Mouse (Mus musculus) heart, embryonic 14.5 days (tissue): ENCODE measurements around the gene Atp4b. TPM values are rescaled to one million over a fixed set of nuclear protein-coding genes. Genes with fewer than 3 reads are reported as not detected.

Source experiments
- ATAC-seq: fragments of 200-750 bp; cut with Nextera tagmentation; 2 replicates; pipeline ENCODE4 v1.8.0; 2017; ENCODE audit warnings: low read depth, moderate TSS enrichment; ENCODE audit not compliant: insufficient number of reproducible peaks, insufficient read depth, low FRiP score
- H3K27ac ChIP-seq, 2 experiments: fragments of 200-500 bp in 1 of 2; fragments of 300-500 bp in 1 of 2; sonication (generic) in 1 of 2; replicated peaks in 1 of 2; 2 replicates each; pipeline ENCODE4 v1.5.1; 2012 to 2014; ENCODE audit warnings: low read depth in 2 of 2, low read length in 2 of 2, control low read depth in 1 of 2, mild to moderate bottlenecking in 1 of 2, mixed read lengths in 1 of 2; ENCODE audit not compliant: control insufficient read depth in 1 of 2, insufficient read depth in 1 of 2
- H3K27me3 ChIP-seq: fragments of 300-500 bp; sonication (generic); 2 replicates; pipeline ENCODE4 v1.6.1; 2014; ENCODE audit warnings: mild to moderate bottlenecking, low read length, control low read depth; ENCODE audit not compliant: control insufficient read depth, insufficient read depth
- H3K36me3 ChIP-seq: fragments of 300-500 bp; sonication (generic); 2 replicates; pipeline ENCODE4 v1.6.1; 2014; ENCODE audit warnings: mild to moderate bottlenecking, control low read depth, low read length, mixed read lengths; ENCODE audit not compliant: control insufficient read depth, insufficient read depth
- H3K4me1 ChIP-seq, 2 experiments: fragments of 200-500 bp in 1 of 2; fragments of 300-500 bp in 1 of 2; sonication (generic) in 1 of 2; 2 replicates each; pipeline ENCODE4 v1.6.1; 2012 to 2014; ENCODE audit warnings: low read length in 2 of 2, control low read depth in 1 of 2, mixed read lengths in 1 of 2; ENCODE audit not compliant: control insufficient read depth in 2 of 2, insufficient read depth in 2 of 2
- H3K4me2 ChIP-seq: fragments of 300-500 bp; sonication (generic); 2 replicates; pipeline ENCODE4 v1.6.1; 2014; ENCODE audit warnings: mild to moderate bottlenecking, low read length
- H3K4me3 ChIP-seq, 2 experiments: fragments of 200-500 bp in 1 of 2; fragments of 300-500 bp in 1 of 2; sonication (generic) in 1 of 2; 2 replicates each; pipeline ENCODE4 v1.5.1; 2012 to 2014; ENCODE audit warnings: low read length in 2 of 2, mild to moderate bottlenecking in 2 of 2, control low read depth in 1 of 2, low read depth in 1 of 2, moderate library complexity in 1 of 2; ENCODE audit not compliant: control insufficient read depth in 1 of 2, insufficient read depth in 1 of 2
- H3K9ac ChIP-seq: fragments of 300-500 bp; sonication (generic); 2 replicates; pipeline ENCODE4 v1.6.1; 2014; ENCODE audit warnings: mild to moderate bottlenecking, low read length
- H3K9me3 ChIP-seq: fragments of 300-500 bp; sonication (generic); 2 replicates; pipeline ENCODE4 v1.6.1; 2016; ENCODE audit warnings: low read length, control low read depth; ENCODE audit not compliant: control insufficient read depth
- WGBS: fragments of 180-500 bp; shearing (Covaris S2); extraction: QIAGEN DNeasy Blood & Tissue Kit; methylation state at CpG from one replicate; pipeline ENCODE4 v1.1.7; 2014; 5-methylcytosine and 5-hydroxymethylcytosine counted together
- polyA plus RNA-seq: library from polyadenylated mRNA; unstranded; fragments of >200 nt; fragmentation: Nextera tagmentation; extraction: Ambion mirVana; gene quantifications from 2 replicates; pipeline ENCODE4 v1.2.1, GENCODE M21; 2014

The Atp4b gene
- polyA plus RNA-seq, 1 experiment from 2014 or later = not detected

GRCm38 (mm10) chr8:13411597-13411996, 15.0 kb upstream of the Atp4b start:
- no peak for ATAC-seq
- H3K36me3 ChIP-seq = no peaks in the 10 kb centered on the region
- H3K9me3 ChIP-seq = no peaks in the 10 kb centered on the region
- H3K9ac ChIP-seq = no peak overlapping the region
- WGBS = 28% methylated on average over 6 of the region's 6 CpGs
- no peak overlapping the region for H3K27ac ChIP-seq
- no peaks in the 10 kb centered on the region; the same call in 1 of the 2 replicates for H3K27me3 ChIP-seq
- no peak overlapping the region for H3K4me2 ChIP-seq
- H3K4me3 ChIP-seq = no peak overlapping the region
- no peaks in the 10 kb centered on the region for H3K4me1 ChIP-seq

DNA sequence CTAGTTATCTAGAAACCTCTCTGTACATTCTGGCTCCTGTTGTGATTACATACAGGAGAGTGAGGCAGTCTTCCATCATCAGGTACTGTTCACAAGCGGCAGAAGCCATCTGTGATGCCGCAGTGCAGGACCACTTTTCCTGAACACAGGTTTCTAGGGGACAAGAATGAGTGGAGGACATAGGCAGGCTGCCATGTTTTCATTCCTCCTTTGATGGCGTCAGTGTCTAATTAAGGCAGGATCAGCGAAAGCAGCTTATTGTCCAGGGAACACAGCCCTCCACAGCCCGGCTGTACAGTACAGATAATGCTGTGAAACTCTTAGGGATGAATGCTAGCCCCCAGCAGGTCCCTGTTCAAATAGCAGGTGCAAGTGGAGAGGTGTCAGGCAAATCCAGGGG, 9.4 kb upstream of the Atp4b start:
- no peak overlapping the region for H3K27ac ChIP-seq
- no peak overlapping the region for H3K9ac ChIP-seq
- no peaks in the 10 kb centered on the region for H3K27me3 ChIP-seq
- 77% methylated on average over 5 of the region's 5 CpGs for WGBS
- H3K36me3 ChIP-seq = no peaks in the 10 kb centered on the region
- H3K4me3 ChIP-seq = no peak overlapping the region
- no peak for ATAC-seq
- no peaks in the 10 kb centered on the region for H3K4me1 ChIP-seq
- no peak overlapping the region for H3K4me2 ChIP-seq
- no peaks in the 10 kb centered on the region for H3K9me3 ChIP-seq

GRCm38 (mm10) chr8:13404666-13405131, 8.1 kb upstream of the Atp4b start, which contains the start of gene Grk1:
Gene Grk1 (plus strand): TSS chr8:13405081.
- Histone ChIP-seq H3K4me2 (no peak within 1 kb of the TSS), H3K9me3 (no peaks in the 10 kb centered on the region), H3K4me1 (no peaks in the 10 kb centered on the region), H3K27me3 (no peaks in the 10 kb centered on the region), H3K9ac (no peak within 1 kb of the TSS), H3K27ac (no peak within 1 kb of the TSS), H3K4me3 (no peak within 1 kb of the TSS), H3K36me3 (no peaks in the 10 kb centered on the region)
- 76% methylated on average over 5 of the region's 5 CpGs for WGBS
- ATAC-seq = no peak

GRCm38 (mm10) chr8:13403517-13403916, 6.9 kb upstream of the Atp4b start:
- no peaks in the 10 kb centered on the region for H3K9me3 ChIP-seq
- WGBS = 70% methylated on average over 6 of the region's 6 CpGs
- no peak overlapping the region for H3K4me3 ChIP-seq
- H3K27me3 ChIP-seq = no peaks in the 10 kb centered on the region
- H3K27ac ChIP-seq = no peak overlapping the region
- no peak overlapping the region for H3K4me2 ChIP-seq
- no peak overlapping the region for H3K9ac ChIP-seq
- no peak for ATAC-seq
- H3K36me3 ChIP-seq = no peaks in the 10 kb centered on the region
- no peaks in the 10 kb centered on the region for H3K4me1 ChIP-seq

DNA sequence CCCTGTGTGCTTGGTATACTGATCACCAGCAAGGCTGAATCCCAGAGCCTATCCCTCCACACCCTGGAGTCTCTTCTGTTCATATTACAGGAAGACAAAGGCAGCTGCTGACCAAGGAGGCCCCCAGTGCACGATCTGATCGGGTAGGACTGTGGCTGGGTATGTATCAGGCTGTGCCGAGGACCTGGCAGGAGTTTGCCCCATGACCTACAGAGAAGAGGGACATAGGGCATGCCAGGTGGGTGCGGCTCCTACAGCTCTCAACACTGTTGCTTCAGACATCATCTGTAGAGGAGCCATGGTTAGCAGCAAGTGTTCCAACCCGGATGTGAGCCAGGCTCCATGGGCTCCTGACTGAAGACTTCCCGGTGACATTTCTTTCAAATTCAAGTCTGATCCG, 2.8 kb downstream of the Atp4b start:
- no peak overlapping the region for H3K4me3 ChIP-seq
- H3K36me3 ChIP-seq = no peaks in the 10 kb centered on the region
- H3K9ac ChIP-seq = no peak overlapping the region
- 82% methylated on average over 7 of the region's 7 CpGs for WGBS
- no peaks in the 10 kb centered on the region for H3K27me3 ChIP-seq
- H3K4me1 ChIP-seq = peaks cover 0 to 2% of the 10 kb centered on the region in 2 experiments; a peak in 1 of 4 replicates
- no peak overlapping the region for H3K4me2 ChIP-seq
- ATAC-seq = no peak
- no peaks in the 10 kb centered on the region for H3K9me3 ChIP-seq
- H3K27ac ChIP-seq = no peak overlapping the region

DNA sequence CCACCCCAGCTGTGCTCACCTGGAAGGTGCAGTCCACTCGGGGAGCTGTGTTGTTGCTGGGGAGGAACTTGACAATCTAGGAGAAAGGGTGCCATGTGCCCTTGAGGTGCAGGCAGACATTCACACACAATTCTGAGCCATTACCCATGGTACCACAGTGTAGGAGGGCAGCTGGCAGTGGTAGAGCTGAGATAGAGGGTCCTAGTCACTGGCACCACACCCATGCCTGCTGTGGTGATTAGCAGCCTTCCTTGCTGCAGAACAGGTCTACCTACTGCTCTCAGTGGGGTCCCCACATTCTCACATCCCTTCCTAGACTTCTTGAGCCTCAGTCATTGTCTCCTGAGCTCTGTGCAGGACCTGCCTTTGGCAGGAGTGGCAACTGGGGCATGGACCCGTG, 7.9 kb downstream of the Atp4b start:
- Histone ChIP-seq H3K4me2 (no peak overlapping the region), H3K9ac (no peak overlapping the region), H3K4me3 (no peak overlapping the region), H3K36me3 (no peaks in the 10 kb centered on the region), H3K27ac (no peak overlapping the region), H3K9me3 (no peaks in the 10 kb centered on the region), H3K27me3 (no peaks in the 10 kb centered on the region), H3K4me1 (no peaks in the 10 kb centered on the region)
- 73% methylated on average over 2 of the region's 2 CpGs for WGBS
- ATAC-seq = no peak

GRCm38 (mm10) chr8:13387728-13388127, 8.9 kb downstream of the Atp4b start:
- no peaks in the 10 kb centered on the region for H3K4me1 ChIP-seq
- H3K27me3 ChIP-seq = no peaks in the 10 kb centered on the region
- no peaks in the 10 kb centered on the region for H3K36me3 ChIP-seq
- no peak overlapping the region for H3K27ac ChIP-seq
- ATAC-seq = no peak
- no peaks in the 10 kb centered on the region for H3K9me3 ChIP-seq
- H3K4me3 ChIP-seq = no peak overlapping the region
- H3K9ac ChIP-seq = no peak overlapping the region
- H3K4me2 ChIP-seq = no peak overlapping the region
- 80% methylated on average over 8 of the region's 8 CpGs for whole genome bisulfite sequencing

- no peak for ATAC-seq
- Histone ChIP-seq H3K9ac (no peak overlapping the region), H3K9me3 (no peaks in the 10 kb centered on the region), H3K4me3 (no peak overlapping the region), H3K27ac (no peak overlapping the region), H3K4me2 (no peak overlapping the region), H3K27me3 (no peaks in the 10 kb centered on the region), H3K4me1 (no peaks in the 10 kb centered on the region), H3K36me3 (no peaks in the 10 kb centered on the region)
- WGBS = 72% methylated on average over 13 of the region's 13 CpGs
These were observed 10.3 kb downstream of the Atp4b start for GRCm38 (mm10) chr8:13386366-13386765.
